Mouse (Mus musculus): Measurements from ENCODE around the gene Wdr82. TPM values are rescaled to one million over a fixed set of nuclear protein-coding genes. Genes with fewer than 3 reads are reported as not detected.
A peak's percentile ranks its signal among the peaks of the same experiment; 100 is the strongest.
"Not testable (repeated sequence)": the region's sequence is repeated elsewhere in the genome, so short reads cannot be mapped to it uniquely, and the experiment has no call there.

The Wdr82 gene
- total RNA-seq, 2 experiments from 2014 or later: 74.4 to 81.3 TPM

DNA sequence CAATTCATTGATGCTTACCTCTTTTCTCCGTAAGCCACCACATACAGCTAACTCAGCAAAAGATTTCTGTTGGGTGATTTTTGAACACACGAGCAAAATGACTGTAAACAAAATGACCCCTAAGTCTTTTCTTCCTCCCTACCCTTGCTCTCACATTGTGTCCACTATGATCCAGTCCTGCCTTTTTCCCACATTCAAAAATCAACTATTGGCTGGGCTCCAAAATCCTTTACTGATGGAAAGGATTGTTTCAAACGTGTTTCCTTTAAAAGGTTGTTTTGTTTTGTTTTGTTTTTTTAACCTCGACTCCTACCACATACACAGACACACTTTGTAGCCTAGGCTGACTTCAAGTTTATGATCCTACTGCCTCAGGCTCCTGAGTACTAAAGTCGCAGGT is 10.3 kb upstream of the Wdr82 start:
- DNase-seq: no peak

DNA sequence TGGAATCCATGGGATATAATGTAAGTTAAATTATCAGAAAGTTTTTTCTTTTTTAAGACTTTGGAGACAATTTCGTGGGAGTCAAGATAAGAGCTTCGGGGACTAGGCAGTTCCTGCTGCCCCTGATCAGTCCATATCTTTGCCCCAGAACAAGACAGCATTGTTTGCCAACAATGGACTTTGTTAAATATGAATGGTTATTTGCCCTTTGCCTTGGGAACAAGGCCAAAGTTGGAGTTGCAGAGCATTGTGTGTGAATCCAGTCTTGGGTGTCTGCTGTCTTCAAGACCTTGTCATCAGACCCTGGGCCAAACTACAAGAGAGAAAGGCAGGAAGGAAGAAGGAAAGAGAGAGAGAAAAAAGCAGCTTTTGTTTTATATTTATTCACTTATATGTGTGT is 4.0 kb upstream of the Wdr82 start:
- DNase-seq: no peak

DNA sequence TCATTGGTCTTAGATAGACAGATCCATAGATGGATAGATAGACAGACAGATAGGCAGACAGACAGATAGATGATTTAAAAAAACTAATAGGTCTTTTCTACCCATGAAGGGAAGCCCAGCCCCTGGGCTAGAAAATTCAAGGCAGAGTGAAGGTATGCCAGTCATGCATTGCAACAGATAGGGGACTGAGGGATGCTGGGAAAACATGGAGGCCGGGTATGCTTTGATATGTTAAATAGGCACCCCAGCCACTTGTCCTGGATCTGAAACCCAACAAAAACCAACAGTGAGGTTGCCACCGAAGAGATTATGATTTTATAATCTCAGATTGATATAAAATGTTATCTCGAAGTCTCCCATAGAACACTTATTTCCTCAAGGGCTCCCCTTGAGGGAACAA is 3.5 kb upstream of the Wdr82 start:
- no peak for DNase-seq

DNA sequence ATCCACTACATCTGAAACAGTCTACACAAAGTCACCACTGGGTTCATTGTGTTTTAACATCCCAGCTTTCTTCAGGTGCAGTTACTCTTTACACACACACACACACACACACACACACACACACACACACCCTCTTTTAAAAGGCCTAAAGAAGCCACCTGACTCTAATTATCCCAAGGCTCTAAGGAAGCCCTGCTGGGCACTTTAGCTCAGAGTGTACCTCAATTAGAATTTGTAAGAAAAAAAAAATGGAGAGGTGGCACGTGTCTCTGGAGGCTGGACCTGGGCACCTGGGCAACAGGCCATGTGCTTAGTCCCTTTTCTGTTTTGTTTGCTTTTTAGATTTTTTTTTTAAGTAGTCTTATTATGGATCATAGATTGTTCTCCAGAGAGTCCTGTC is 3.0 kb upstream of the Wdr82 start:
- no peak for DNase-seq

DNA sequence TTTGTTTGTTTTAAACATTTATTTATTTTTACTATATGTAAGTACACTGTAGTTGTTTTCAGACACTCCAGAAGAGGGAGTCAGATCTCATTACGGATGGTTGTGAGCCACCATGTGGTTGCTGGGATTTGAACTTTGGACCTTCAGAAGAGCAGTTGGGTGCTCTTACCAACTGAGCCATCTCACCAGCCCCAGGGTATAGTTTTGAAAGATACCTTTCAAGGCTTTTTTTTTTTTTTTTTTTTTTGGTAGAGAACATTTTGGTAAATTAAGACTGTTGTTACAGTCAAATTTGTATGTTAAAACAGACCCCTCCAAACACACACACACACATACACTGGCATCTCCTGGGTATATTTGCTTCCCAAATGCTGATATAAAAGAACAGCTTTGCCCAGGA is 1.7 kb upstream of the Wdr82 start:
- DNase-seq: not testable (repeated sequence)

DNA sequence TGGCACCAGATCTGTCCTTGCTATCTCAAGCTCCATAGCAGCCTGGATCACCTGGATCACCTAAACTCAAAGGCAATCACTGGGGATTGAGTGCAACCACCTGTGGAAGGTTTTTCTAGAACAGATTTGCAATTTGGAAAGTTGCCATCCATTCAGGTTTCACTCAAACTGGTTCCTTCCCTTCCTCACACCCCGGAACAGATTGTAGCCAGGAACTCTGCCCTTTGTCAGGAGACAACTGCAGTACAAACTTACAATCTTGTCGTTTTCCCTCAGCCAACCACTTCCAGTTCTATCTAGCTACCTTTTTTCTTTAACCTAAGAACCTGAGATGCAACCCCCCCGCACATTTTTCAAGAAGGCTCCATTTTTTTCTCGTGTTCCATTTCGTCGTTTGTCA is 811 bp upstream of the Wdr82 start:
- DNase-seq: no peak

DNA sequence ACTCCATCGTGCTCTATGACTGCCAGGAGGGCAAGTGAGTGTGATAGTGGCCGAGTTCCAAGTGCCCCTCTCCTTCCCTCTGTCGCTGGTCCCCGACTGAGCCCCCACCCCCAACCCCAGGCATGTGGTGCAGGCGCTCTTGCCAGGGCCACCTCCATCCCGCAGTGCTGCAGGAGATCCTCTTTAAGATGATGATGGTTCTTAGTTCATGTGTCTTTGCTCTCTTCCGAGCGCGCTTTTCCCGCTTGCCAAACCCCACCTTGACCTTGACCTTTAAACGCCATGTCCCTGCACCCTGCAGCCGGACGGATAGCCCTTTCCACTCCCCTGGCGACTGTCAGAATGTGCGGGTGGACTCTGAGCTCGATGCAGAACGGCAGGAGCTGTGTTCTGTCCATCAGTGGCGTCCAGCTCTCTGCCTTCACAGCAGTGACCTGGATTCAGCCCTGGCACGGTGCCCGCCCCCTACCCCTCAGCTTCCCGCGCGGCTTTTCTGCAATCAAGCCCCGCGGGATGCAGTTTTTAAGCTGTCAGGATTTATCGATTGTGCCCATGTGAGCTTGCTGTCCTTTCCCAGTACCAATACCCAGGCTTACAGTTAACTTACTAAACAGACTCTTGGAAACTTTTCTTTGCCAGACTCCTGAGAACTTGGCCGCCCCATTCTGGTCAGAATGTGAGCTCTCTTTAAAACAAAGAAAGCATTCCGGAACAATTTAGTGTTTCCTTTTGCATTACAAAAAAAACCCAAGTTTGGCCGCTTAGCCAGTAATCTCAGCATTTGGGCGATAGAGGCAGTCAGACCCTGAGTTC is 824 bp downstream of the Wdr82 start:
- DNase-seq: peak; percentile 81 to 91

DNA sequence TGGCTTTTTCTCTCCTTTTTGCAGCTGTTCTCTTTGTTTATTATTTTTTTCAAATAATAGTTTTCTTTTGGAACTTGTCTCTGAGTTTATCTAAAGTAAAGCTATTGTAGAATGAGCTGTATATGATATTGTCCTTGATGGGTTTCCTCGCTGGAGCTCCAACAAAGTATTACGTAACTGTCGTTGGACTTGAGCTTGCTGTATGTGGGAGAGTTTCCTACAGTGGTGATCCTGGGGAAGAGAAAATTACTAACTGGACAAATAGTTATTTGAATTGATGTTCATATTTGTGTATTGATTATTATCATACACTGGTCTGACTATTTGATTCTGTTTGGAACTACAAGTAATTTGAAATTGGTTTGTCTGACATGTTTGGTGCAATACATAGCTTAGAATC is 1.8 kb downstream of the Wdr82 start:
- no peak for DNase-seq

DNA sequence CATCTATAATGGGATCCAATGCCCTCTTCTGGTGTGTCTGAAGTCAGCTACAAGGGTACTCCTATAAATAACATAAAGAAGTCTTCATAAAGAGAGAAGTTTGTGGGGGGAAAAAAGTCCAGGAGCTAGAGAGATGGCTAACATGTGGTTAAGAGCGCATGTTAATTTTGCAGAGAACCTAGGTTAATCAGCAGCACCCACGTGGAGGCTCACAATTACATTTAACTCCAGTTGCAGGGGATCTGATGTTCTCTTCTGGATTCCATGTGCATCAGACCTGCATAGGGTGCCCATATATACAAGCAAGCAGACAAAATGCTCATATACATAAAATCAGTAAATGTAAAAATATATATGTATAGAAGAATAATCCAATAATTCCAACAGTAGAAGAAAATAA is 2.6 kb downstream of the Wdr82 start:
- DNase-seq: no peak

DNA sequence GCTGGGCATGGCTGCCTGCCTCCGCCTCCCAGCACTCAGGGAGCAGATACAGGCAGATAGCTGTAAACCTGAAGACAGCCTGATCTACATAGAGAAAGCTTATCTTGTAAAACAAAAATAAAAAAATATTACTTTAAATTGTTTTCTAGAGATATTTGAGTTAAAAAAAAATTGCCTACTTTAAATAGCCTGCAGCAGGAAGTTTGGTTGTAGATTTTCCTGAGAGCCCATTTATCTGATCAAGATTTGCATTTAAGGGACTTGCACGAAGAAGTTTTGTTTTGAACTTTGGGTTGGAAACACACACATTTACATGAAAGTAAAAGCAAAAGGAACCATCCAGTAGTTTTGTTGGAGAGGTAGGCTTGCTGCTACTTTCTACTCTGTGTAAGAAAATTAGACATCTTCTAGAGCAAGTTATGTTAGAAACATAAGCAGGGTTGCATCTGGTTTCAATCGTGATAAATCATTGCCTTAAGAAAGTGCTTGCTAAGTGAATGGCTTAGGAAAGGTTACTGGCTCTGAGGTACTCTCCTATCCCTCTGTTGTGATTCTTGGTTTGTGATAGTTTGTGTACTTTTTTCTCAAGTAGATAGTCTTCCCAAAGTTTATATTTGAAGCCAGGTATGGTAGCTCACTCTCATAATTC is 4.9 kb downstream of the Wdr82 start:
- no peak for DNase-seq

DNA sequence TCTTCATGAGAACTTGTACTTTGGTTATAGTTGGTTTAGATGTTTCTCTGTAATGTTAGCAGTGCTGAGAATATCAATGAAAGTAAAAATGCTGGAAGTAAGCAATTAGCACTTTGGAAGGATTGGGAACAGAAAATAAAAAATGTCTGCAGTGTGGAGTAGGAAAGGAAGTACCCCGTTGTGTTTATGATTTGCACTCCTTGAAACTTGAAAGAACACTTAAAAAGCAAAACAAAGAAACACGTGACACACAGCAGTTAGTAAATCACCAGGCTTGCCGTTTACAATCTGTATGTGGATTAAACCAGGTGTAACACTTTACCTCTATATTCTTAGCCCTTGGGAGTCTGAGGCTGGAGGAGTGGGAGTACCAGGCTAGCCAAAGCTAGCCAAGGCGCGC is 6.0 kb downstream of the Wdr82 start:
- DNase-seq: no peak

DNA sequence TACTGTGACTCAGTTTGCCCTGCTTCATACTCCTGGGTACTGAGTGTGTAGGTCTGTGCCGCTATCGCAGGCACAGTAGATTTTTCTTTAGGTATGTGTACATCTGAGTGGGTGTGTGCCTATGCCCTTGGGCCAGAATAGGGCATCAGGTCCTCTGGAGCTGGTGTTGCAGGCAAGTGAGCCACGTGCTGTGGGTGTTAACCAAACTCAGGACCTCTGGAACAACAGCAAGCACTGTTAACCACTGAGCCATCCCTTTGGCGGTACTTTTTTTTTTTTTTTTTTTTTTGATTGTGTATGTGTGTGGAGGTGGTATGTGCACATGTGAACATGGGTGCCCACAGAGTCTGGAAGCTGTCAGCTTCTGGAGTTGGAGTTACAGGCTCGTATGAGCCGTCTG is 7.1 kb downstream of the Wdr82 start:
- DNase-seq: no peak

DNA sequence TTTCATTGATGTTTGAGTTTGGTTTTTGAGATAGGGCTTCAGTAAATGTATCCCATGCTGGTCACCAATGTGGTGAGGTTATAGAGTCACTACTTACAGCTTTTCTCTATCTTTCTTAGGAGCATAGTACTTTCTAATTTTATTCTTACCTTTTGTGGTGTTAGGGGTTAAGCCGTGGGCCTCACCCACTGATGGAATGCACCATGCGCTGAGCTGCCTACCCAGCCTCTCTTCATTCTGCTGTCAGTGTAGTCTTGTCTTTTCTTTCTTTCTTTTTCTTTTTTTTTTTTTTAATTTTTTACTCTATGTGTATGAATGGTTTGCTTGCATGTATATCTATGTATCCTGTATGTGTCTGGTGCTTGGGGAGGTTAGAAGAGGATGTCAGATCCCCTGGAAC is 8.7 kb downstream of the Wdr82 start:
- DNase-seq: no peak

DNA sequence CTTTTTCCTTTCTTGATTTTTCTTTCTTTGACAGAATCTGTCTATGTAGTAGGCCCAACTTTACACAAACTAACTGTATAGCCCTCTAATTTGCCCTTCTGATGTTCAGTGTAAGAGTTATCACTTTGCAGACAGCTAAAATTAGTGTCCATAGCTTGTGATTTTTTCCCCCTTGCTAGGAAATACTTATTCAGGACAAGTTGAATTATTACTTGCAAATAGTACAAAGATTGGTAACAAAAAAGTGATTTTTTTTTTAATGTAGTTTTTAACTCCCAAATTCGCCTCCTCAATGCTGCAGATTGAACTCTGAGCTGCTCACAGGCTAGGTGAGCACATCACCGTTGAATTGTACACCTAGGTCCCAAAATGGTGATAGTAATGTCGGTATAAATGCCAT is 9.2 kb downstream of the Wdr82 start:
- no peak for DNase-seq

DNA sequence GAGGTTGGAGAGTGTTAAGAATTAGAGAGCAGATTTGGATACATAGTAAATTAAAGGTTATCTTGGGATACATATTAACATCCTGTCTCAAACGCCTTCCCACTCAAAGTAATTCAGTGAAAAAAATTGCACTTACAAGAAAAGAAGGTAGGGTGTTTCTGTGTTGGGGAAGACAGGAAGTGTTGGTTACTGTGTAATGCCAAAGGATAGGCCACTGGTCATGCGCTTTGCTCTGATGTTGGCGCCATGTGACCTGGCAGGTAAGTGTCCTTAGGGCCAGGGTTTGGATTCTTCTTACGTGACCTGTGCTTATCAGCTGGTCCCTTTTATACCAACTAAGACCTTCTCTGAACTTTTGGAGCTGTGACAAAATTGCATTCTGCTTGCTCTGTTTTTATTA is 11.4 kb downstream of the Wdr82 start:
- DNase-seq: no peak

DNA sequence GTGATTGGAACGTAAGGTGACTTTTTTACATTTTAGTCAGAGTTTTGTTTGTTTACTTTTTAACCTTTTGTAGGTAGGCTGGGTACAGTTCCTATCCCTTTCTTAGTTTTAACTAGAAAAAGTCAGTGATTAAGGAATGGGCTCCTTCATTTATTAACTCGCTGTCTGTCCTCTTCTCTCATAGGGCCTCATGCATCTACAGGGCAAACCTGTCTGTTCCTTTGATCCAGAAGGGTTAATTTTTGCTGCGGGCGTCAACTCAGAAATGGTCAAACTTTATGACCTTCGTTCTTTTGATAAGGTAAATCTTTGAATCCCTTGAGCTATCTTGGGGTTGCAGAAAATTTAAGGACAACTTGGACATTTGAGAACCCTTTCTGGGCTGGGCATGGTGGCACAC is 13.3 kb downstream of the Wdr82 start:
- DNase-seq: no peak

DNA sequence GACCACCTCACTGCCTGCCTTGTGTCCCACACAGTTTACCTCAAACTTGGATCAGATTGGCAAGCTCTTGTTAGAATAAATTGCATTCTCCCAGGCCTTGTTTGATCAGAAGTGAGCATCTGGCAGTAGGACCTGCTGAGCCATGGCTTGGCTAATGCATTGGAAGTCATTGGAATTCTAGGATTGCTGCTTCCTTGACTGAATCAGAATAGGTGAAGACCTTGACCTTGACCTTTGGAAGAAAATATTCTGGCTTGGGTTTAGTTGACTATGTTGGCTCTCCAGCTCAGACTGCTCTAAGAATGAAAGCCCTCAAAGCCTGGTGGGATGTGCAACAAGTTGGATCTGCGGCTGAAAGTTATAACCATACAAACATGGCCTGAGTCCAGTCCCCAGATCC is 20.6 kb downstream of the Wdr82 start:
- DNase-seq: no peak

DNA sequence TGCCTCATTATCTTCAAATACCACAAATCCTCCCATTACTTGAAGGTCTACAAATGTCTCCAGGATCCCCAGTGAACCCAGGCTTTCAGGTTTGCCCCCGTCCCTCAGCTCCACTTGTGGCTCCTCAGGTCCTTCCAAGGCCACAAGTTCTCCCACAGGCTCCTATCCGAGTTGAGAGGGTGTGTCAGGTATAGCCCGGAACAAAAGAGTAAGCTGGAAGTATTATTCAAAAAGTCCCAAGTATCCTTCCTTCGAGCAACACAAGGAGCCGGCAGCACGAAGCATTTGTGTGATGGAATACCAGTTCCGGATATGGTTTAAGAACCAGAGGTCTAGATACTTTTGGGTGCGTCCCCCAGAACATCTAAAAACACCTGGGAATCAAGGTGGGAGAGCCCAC is 21.3 kb downstream of the Wdr82 start:
- no peak for DNase-seq

DNA sequence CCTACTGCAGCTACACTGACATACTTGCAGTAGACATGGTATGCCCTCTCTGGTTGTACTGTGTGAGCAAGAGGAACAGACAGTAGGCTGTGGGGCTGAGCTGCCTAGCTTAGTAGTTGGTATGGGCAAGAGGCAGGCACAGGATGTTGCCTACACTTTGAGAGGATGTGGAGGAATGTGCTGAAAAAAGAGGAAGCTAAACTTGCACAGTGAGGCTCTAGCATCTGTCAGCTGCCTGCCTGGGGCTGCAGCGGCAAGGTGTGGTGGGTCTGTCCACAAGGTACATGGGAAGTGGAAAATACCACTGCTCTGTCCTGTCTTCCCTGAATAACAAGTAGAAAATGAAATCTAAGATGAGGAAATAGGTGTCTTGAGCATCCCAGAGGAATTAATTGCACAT is 22.3 kb downstream of the Wdr82 start:
- no peak for DNase-seq

DNA sequence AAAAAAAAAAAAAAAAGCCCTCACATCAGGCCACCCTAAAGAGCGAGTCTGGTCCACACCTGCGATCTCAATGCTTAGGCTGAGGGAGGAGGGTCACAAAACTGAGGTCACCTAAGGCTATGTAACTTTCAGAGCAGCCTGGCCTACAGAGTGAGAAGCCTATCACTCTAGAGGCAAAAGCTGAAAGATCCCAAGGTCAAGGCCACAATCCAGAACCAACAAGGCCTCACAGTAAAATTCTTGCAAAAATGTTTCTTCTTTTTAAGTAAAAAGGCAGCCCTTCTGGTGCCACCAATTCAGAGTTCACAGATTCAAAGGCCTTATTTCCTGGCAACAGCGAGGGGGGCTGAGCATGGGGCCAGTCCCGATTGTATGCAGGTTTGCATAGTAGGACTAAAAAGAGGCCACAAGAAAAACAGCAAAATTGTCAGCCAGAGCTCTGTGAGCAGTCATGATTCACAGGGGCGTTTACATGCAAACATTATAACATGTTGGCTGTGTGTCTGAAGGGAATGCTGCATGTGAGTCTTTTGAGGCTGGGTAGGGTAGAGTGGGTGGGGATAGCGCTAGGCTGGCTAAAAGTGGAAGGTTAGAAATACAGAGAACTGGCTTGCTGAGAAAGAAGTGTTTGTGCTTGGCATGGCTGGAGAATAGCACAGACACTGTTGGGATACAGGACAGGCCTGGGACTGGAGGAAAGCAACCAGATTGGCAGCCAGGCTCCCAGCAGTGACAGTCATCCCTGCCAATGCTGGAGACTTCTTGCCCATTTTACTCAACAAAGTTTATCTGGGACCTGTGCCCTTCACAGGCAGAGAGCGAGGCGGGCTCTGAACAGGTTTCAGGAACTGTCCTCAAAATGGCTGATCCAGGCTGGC is 23.4 kb downstream of the Wdr82 start:
- peak in 1 of 2 experiments; percentile 50 for DNase-seq

DNA sequence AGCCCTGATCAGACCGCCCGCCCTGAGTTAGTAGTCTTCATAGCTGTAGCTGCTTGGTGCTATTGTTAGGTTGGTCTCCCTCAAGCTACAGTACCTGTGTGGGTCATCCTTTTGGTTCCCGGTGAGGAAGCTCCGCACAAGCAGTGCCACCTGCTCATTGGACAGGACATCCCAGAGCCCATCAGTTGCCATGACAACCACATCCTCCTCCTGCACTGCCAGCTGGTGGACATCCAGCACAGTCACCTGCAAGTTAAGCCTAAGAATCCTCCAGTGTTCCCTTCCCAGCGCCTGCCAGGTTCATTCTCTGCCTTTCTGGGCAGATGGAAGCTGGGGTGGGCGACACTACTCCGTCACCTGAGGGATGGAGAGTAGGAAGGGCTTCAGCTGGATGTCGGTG is 25.0 kb downstream of the Wdr82 start:
- no peak for DNase-seq

DNA sequence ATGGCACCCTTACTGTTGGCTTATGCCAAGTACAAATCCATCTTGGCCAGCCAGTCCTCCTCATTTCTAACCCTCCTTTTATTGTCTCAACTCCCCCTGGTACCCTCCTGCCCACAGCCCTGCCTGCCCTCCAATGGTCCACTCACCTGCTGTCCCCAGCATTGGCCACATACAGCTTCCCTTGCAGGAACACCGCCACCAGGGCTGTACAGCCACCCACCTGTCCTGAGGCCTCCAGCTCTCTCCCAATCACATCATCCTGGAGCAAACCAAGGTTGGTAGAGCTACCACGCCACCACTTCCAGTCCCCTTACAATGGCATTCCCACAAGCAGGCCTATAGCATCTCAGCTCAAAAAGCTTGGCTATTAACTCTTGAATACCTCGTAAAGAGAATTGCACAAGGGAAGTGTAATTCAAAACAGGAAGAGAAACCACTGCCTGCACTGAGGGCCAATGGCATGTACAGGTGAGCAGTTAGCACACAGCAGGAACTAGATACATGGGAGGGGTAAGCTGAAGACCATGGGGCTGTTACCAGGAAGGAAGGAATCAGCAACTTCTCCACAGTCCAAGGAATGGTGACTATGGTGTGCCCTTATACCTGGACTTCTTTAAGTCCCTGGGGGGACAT is 26.5 kb downstream of the Wdr82 start:
- DNase-seq: no peak

DNA sequence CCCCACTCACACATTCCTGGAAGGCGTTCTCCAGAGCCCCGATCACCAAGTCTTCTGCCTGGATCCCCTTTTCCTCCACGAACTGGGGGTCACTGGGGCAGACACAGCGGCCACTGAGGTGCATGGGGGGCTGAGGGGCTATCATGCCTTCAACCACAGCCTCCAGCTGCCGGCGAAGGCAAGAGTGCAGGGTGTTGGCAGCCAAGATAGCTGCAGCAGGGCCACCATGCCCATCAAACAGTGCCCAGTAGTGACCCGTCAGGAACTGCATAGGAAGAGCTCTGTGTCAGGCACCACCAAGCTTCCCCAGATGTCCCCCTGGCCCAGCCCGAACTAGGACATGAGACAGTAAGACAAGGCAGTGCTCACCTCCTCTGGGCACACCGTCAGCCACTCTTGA is 27.0 kb downstream of the Wdr82 start:
- no peak for DNase-seq
